Mouse (Mus musculus) spleen, adult 2 months (tissue): ENCODE results near the gene Cfap161.

ENCODE experiments used
- CTCF ChIP-seq: fragments of 200-500 bp; IDR thresholded peaks from 2 replicates; pipeline ENCODE4 v1.5.1; 2011; ENCODE audit warnings: mild to moderate bottlenecking, inconsistent platforms; ENCODE audit not compliant: insufficient read depth, insufficient read length, insufficient replicate concordance; ENCODE audit errors: extremely low read depth
- POLR2A ChIP-seq: fragments of 200-500 bp; IDR thresholded peaks from 2 replicates; pipeline ENCODE4 v1.6.1; 2011; ENCODE audit warnings: low read depth, low read length, inconsistent platforms

- peak; percentile 11; the same call in 1 of the 2 replicates for TF ChIP-seq CTCF
- TF ChIP-seq POLR2A, result no peak
These were observed 20.0 kb downstream of the Cfap161 start for GRCm38 (mm10) chr7:83774721-83775120.
